Mouse (Mus musculus) embryonic facial prominence, embryonic 15.5 days (tissue): ENCODE data around the gene Crybb3. TPM values are rescaled to one million over a fixed set of nuclear protein-coding genes. Genes with fewer than 3 reads are reported as not detected.

ENCODE experiments used
- ATAC-seq: fragments of 200-750 bp; cut with Nextera tagmentation; 2 replicates; pipeline ENCODE4 v1.8.0; 2017; ENCODE audit warnings: low read depth, moderate TSS enrichment; ENCODE audit not compliant: insufficient number of reproducible peaks, low FRiP score, low TSS enrichment
- H3K27ac ChIP-seq: fragments of 300-500 bp; sonication (generic); replicated peaks from 2 replicates; pipeline ENCODE4 v1.5.1; 2015; ENCODE audit warnings: mild to moderate bottlenecking, inconsistent platforms
- H3K27me3 ChIP-seq: fragments of 300-500 bp; sonication (generic); 2 replicates; pipeline ENCODE4 v1.6.1; 2015; ENCODE audit warnings: inconsistent platforms
- H3K36me3 ChIP-seq: fragments of 300-500 bp; sonication (generic); 2 replicates; pipeline ENCODE4 v1.6.1; 2015; ENCODE audit warnings: mild to moderate bottlenecking, inconsistent platforms
- H3K4me1 ChIP-seq: fragments of 300-500 bp; sonication (generic); 2 replicates; pipeline ENCODE4 v1.6.1; 2015; ENCODE audit warnings: inconsistent platforms
- H3K4me2 ChIP-seq: fragments of 300-500 bp; sonication (generic); replicated peaks from 2 replicates; pipeline ENCODE4 v1.6.1; 2015; ENCODE audit warnings: mild to moderate bottlenecking, inconsistent platforms
- H3K4me3 ChIP-seq: fragments of 300-500 bp; sonication (generic); replicated peaks from 2 replicates; pipeline ENCODE4 v1.5.1; 2015; ENCODE audit warnings: mild to moderate bottlenecking, inconsistent platforms
- H3K9ac ChIP-seq: fragments of 300-500 bp; sonication (generic); 2 replicates; pipeline ENCODE4 v1.6.1; 2015; ENCODE audit warnings: inconsistent platforms
- H3K9me3 ChIP-seq: fragments of 300-500 bp; sonication (generic); replicated peaks from 2 replicates; pipeline ENCODE4 v1.6.1; 2016; ENCODE audit warnings: inconsistent platforms
- WGBS: fragments of 180-500 bp; shearing (Covaris S2); methylation state at CpG from one replicate; pipeline ENCODE4 v1.1.7; 2015; 5-methylcytosine and 5-hydroxymethylcytosine counted together
- polyA plus RNA-seq: library from polyadenylated mRNA; unstranded; fragments of >200 nt; fragmentation: Nextera tagmentation; extraction: Ambion mirVana; gene quantifications from 2 replicates; pipeline ENCODE4 v1.2.1, GENCODE M21; 2015

Gene Crybb3
- 5.0 and 5.4 TPM in 2 replicates for polyA plus RNA-seq

DNA sequence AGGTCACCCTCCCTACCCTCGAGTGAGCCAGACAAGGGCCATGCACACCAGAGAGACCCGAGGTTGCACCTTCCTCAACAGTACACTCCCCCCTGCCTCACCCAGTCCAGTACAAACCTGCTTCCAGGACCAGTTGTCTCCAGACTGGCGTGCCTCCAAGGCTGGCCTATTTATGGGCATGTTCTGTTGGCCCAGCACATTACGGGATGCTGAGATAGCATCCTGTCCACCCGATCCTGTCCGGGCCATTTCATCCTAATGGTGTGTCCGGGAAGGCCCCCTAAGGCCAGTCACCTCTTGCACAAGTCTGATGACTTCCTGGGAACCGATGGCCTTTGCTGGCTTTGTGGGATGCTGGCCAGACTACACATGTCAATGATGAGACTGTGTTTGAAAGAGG, at the start of gene Crybb3:
Gene Crybb3 (minus strand): TSS at position 146 of the 400 bp plus-strand sequence.
- Histone ChIP-seq H3K4me3 (no peak within 1 kb of the TSS), H3K4me1 (peaks cover 11% of the 10 kb centered on the region), H3K9ac (no peak within 1 kb of the TSS), H3K4me2 (no peak within 1 kb of the TSS), H3K9me3 (no peaks in the 10 kb centered on the region), H3K27ac (peak within 1 kb of the TSS; percentile 51; the same call in 1 of the 2 replicates), H3K36me3 (no peaks in the 10 kb centered on the region), H3K27me3 (0 out of 2 replicates have a peak, but pooled peaks cover 3% of the 10 kb centered on the region)
- ATAC-seq, result no peak
- WGBS, result 73% methylated on average over 8 of the region's 8 CpGs

DNA sequence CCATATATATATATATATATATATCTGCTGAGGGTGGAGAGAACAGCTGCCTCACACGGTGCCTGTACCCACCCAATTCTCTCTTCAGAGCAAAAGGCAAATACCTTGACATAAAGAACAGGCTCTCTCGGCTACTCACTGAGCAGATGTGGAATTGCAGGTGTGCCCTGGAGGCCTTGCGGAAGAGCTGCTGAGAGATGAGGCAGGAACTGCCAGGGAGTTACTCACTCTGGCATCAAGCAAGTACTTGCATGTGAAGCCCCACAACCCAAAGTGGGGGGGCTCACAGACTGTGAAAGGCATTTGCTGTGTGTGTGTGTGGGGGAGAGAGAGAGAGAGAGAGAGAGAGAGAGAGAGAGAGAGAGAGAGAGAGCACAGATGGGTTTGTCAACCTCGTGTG, 47.0 kb upstream of the Crybb3 start:
- 36% methylated on average over 4 of the region's 4 CpGs for WGBS
- H3K4me2 ChIP-seq, result no peak overlapping the region

DNA sequence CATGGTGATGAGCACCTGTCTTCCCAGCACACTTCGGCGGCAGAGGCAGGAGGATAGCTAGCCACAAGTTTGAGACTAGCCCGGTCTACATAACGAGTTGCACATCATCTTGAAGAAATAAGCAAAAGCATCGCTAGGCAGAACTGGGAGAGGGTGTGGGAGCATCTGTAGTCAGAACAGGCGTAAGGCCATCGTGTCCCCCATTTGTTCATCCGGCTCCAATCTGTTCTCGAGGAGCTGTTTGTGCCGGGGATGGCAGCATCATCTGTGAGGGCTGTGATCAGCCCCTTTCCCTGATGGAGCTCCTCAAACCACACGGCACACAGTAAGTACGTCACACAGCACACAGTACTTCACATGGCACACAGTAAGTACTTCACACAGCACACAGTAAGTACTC, 45.1 kb upstream of the Crybb3 start:
- Histone ChIP-seq H3K9me3 (no peaks in the 10 kb centered on the region), H3K4me1 (peaks cover 38% of the 10 kb centered on the region), H3K27me3 (no peaks in the 10 kb centered on the region), H3K27ac (no peak overlapping the region), H3K36me3 (no peaks in the 10 kb centered on the region), H3K9ac (no peak overlapping the region), H3K4me2 (no peak overlapping the region), H3K4me3 (no peak overlapping the region)
- no peak for ATAC-seq
- WGBS, result 91% methylated on average over 12 of the region's 12 CpGs

More for the DNA sequence above, 47.0 kb upstream of the Crybb3 start:
- Histone ChIP-seq H3K36me3 (no peaks in the 10 kb centered on the region), H3K4me3 (no peak overlapping the region), H3K4me1 (peaks cover 31% of the 10 kb centered on the region), H3K27ac (peak overlapping the region; percentile 51; the same call in 1 of the 2 replicates), H3K9ac (no peak overlapping the region), H3K27me3 (no peaks in the 10 kb centered on the region), H3K9me3 (no peaks in the 10 kb centered on the region)
- no peak for ATAC-seq

DNA sequence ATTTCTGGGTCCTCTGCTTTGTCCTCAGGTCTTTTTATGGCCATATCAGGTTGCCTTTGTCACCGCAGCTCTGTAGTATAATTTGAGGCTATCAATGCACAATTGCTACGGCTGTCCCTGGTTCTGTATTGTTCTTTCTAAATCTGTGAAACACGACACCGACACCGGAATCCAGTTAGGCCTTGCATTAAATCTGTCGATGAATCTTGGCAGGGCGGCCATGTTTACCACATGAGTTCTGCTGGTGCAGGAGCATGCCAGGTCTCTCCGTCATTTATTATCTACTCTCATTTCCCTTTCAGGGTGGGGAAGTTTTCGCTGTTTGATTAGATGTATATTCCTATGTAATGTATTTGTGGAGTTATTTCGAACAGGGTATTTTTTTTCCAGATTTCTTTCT, 42.3 kb upstream of the Crybb3 start:
- H3K4me2 ChIP-seq, result no peak overlapping the region
- H3K27me3 ChIP-seq, result no peaks in the 10 kb centered on the region
- no peak for ATAC-seq
- H3K36me3 ChIP-seq, result no peaks in the 10 kb centered on the region
- no peaks in the 10 kb centered on the region for H3K9me3 ChIP-seq
- peaks cover 61% of the 10 kb centered on the region for H3K4me1 ChIP-seq
- H3K27ac ChIP-seq, result no peak overlapping the region
- no peak overlapping the region for H3K9ac ChIP-seq
- no peak overlapping the region for H3K4me3 ChIP-seq
- 62% methylated on average over 10 of the region's 10 CpGs for WGBS

DNA sequence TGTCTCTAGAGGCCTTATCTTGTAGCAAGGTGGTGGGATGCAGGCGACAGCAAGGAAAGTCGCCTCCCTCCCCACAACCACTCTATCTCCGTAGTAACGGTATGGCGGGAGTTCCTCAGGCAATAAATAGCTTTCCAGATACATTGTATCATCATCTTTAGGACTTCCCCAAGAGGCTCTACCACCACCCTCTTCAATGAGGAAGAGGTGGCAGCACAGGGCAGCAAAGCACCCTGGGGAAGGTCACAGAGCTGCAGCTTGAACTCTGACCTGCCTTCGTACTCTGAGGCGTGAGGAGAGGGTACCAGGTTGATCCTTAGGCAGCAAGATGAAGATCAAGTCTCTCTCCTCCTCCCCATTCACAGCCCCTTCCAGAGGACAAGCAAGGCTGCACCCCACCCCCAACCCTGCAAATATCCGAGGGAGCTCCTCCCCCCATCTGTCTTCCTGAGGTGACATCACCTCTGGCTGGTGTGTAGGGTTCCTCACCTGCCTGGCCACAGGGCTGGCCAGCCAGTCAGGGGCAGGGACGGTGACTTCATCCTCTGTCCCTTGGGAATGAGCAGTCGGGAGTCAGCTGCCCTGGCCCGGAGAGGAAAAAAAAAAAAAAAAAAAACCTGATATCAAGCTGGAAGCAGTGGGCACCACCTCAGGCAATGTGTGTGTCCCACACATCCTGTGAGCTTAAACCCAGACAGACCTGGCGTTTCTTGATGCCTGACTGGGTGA, 41.1 kb upstream of the Crybb3 start:
- ATAC-seq, result no peak
- no peaks in the 10 kb centered on the region for H3K9me3 ChIP-seq
- no peak overlapping the region for H3K4me3 ChIP-seq
- H3K4me1 ChIP-seq, result peaks cover 55% of the 10 kb centered on the region
- H3K27me3 ChIP-seq, result no peaks in the 10 kb centered on the region
- no peaks in the 10 kb centered on the region for H3K36me3 ChIP-seq
- H3K9ac ChIP-seq, result no peak overlapping the region
- H3K27ac ChIP-seq, result peak overlapping the region; percentile 34; the same call in 1 of the 2 replicates
- 44% methylated on average over 12 of the region's 12 CpGs for WGBS
- no peak overlapping the region for H3K4me2 ChIP-seq

DNA sequence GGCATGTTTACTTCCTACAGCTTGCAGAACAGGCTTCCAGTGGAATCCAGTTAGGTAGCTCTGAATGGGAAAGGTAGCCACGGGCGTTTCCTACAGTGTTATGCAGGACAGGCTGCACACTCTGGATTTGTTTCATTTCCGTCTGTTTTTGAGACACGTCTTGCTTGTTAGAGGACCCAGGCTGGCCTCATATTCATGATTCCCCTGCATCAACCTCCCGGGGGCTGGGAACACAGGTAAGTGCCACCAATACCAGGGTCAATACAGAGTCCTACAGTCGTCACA, 40.1 kb upstream of the Crybb3 start:
- 42% methylated on average over 6 of the region's 6 CpGs for WGBS
- Histone ChIP-seq H3K9me3 (no peaks in the 10 kb centered on the region), H3K27me3 (no peaks in the 10 kb centered on the region), H3K36me3 (no peaks in the 10 kb centered on the region), H3K4me3 (no peak overlapping the region), H3K4me2 (peak overlapping the region; percentile 24; the same call in 1 of the 2 replicates), H3K4me1 (peaks cover 53% of the 10 kb centered on the region), H3K9ac (no peak overlapping the region), H3K27ac (peak overlapping the region; percentile 76)
- ATAC-seq, result no peak

DNA sequence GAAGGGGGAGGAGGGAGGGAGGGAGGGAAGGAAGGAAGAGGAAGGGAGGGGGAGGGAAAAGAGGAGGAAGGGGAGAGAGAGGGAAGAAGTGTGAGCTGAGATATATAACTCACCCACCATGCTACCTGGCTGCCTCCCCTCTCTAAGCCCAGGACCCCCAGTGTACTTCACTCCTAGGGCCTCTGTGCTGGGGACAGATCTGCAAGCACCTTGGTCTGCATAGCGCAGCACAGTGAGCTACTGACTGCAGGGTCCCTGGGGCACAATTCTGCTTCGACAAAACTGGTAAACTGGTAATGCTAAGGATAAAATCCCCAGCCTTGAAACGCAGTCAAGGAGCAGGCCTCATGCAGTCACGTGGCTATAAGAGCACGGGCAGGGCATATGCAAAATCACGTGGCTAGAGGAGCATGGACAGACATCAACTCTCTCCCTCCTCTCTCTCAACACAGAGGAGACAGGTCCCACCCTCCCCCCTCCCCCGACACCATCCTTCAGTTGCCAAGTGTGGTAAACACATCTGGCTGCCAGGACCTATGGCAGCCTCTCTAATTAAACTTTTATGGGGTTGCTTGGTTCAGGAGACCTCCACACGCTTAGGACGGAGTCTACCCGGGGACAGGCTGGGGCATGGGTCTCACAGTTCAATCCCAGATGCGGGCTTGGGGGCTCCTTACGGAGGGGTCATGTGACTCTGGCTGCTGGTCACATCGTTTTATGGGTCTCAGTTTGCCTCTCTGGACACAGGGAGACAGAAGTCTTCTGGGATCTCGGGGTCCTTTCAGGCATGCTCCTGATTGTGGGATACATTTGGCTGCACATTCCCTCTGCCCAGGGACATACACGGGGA, 39.6 kb upstream of the Crybb3 start:
- WGBS, result 14% methylated on average over 15 of the region's 15 CpGs
- Histone ChIP-seq H3K27me3 (no peaks in the 10 kb centered on the region), H3K4me2 (peak overlapping the region; percentile 24; the same call in 1 of the 2 replicates), H3K36me3 (no peaks in the 10 kb centered on the region), H3K9me3 (no peaks in the 10 kb centered on the region), H3K4me3 (no peak overlapping the region), H3K9ac (no peak overlapping the region), H3K4me1 (peaks cover 54% of the 10 kb centered on the region), H3K27ac (peak overlapping the region; percentile 76)
- no peak for ATAC-seq

DNA sequence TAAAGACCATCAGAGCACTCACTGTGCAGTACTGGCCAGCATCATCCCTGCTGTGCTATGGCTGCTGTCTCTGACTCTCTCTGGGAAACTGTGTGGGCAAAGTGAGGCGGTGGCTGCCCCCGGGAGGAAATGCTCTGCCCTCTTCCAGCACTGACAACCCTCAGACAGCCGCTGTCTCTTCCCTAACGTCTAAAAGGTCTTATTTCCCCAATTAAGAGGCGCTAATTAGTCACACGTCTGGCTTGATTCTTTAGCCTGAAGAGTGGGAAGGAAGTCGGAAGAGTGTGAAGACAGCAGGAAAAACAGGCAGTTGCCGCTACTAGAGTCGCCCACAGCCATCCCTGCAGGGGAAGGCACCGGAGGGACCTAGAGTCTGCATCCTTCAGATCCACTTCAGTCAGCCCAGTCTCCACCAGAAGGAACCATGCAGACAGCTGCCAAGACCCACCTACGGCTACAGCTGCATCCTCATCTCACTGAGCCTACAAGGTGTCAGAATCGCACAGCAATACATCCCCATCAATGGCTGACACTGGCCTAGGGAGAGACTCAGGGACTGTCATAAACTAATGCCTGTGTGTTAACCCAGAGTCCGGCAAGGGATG, 38.6 kb upstream of the Crybb3 start:
- ATAC-seq, result no peak
- Histone ChIP-seq H3K27me3 (no peaks in the 10 kb centered on the region), H3K4me2 (no peak overlapping the region), H3K9me3 (no peaks in the 10 kb centered on the region), H3K36me3 (no peaks in the 10 kb centered on the region), H3K4me1 (peaks cover 56% of the 10 kb centered on the region), H3K4me3 (no peak overlapping the region), H3K9ac (no peak overlapping the region), H3K27ac (peak overlapping the region; percentile 44; the same call in 1 of the 2 replicates)
- WGBS, result 25% methylated on average over 13 of the region's 13 CpGs

DNA sequence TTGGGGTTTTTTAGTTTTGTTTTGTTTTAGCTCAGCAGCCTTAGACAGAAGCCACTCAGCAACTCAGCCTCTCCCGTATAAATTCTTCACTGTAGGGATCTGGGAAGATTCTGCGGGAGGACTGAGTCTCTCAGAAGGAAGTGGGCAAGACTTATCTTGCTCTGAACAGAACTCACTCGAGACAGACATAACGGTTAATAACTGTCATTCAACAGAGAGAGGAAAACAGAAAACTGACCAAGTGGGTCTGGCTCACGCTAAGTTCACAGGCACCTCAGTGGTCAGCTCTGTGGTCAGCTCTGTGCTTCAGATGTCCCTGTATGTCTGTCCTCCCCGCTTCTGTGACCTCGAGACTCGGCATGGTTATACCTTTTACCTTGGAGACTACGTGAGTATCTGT, 37.9 kb upstream of the Crybb3 start:
- 64% methylated on average over 9 of the region's 9 CpGs for WGBS
- Histone ChIP-seq H3K27ac (peak overlapping the region; percentile 44; the same call in 1 of the 2 replicates), H3K4me1 (peaks cover 63% of the 10 kb centered on the region)

DNA sequence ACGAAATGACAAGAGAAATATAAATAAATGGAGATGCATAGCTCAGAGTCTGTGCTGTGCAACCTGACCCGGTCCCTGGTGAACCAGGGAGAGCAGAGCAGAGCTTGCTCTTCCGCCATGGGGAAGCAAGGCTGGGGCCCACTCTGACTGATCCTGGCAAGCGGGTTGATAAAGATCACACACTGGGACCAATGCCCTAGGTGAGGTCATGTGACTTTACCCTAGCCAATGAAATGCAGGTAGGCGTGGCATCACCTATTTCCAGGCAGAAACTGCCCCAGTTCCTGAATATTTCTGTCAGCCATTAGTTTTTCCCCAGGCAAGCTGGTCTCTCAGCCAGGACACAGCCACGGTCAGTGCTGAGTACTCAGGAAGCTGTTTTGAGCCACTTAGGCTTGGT, 37.3 kb upstream of the Crybb3 start:
- 34% methylated on average over 6 of the region's 6 CpGs for WGBS
- Histone ChIP-seq H3K36me3 (no peaks in the 10 kb centered on the region), H3K9ac (no peak overlapping the region), H3K4me1 (peaks cover 69% of the 10 kb centered on the region), H3K27ac (no peak overlapping the region), H3K9me3 (no peaks in the 10 kb centered on the region), H3K27me3 (no peaks in the 10 kb centered on the region), H3K4me3 (no peak overlapping the region), H3K4me2 (no peak overlapping the region)
- no peak for ATAC-seq

More for the DNA sequence above, 37.9 kb upstream of the Crybb3 start:
- H3K4me2 ChIP-seq, result no peak overlapping the region
- H3K27me3 ChIP-seq, result no peaks in the 10 kb centered on the region
- no peak for ATAC-seq
- H3K9ac ChIP-seq, result no peak overlapping the region
- no peak overlapping the region for H3K4me3 ChIP-seq
- H3K36me3 ChIP-seq, result no peaks in the 10 kb centered on the region
- H3K9me3 ChIP-seq, result no peaks in the 10 kb centered on the region

DNA sequence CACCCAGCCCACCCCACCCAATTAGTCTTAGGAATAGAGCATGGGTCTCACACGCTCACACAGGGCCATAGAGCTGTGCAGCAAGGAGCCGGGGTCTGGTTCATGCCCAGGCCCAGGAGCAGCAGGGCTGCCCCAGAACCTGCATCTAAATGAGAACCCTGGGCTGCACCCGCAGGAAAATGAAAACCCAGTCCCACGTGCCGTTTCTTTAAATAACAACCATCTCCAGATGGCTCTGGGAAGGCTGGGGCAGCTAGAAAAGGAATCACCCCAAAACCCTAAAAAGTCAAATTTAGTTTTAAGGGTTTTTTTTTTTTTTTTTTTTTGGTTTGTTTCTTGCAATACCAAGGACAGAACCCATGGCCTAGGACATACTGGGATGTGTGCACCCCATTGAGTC, 36.0 kb upstream of the Crybb3 start:
- Histone ChIP-seq H3K9ac (no peak overlapping the region), H3K4me2 (no peak overlapping the region), H3K36me3 (no peaks in the 10 kb centered on the region), H3K4me3 (no peak overlapping the region), H3K4me1 (peaks cover 74% of the 10 kb centered on the region), H3K9me3 (no peaks in the 10 kb centered on the region), H3K27me3 (no peaks in the 10 kb centered on the region), H3K27ac (no peak overlapping the region)
- no peak for ATAC-seq
- 64% methylated on average over 5 of the region's 5 CpGs for WGBS
